Mouse (Mus musculus) retina, embryonic 14.5 days (tissue): ENCODE measurements around the gene Agbl3.

Source experiments
- DNase-seq: peaks from one replicate; pipeline ENCODE4 v3.0.0-alpha.2; 2015; ENCODE audit warnings: low spot score

Agbl3 gene

DNA sequence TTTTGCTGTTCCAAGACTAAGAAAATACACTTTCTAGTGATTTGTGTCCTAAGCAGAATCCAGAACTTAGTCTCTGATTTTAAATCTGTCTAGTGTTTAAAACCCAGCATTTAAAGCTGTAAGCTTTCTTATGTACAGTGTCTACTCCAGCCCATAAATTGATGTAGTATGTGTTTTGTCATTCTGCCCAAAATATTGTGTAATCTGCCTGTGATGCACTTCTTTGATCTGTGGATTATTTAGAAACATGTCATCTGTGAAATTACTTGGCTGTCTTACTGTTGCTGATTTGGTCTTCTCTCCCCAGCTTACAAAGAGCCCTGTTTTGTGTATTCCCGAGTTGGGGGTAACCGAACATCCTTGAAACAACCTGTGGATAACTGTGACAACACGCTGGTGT, 17.7 kb downstream of the Agbl3 start:
- no peak for DNase-seq

DNA sequence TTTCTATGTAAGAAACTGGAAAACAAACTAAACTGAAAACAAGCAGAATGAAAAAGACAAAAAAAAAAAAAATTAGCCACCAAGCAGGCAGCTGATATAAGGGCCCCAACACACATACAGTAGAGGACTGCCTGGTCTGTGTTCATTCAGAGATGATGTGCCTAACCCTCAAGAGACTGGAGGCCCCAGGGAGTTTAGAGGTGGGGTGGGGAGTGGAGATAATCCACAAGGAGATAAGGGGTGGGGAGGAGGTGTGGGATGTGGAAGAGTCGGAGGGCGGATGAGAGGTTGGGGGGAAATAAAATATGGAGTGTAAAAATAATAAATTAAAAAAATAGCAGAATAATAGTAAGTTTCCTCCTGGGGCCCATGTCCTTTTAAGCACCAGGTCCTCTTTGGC, 25.4 kb downstream of the Agbl3 start:
- DNase-seq, result no peak

DNA sequence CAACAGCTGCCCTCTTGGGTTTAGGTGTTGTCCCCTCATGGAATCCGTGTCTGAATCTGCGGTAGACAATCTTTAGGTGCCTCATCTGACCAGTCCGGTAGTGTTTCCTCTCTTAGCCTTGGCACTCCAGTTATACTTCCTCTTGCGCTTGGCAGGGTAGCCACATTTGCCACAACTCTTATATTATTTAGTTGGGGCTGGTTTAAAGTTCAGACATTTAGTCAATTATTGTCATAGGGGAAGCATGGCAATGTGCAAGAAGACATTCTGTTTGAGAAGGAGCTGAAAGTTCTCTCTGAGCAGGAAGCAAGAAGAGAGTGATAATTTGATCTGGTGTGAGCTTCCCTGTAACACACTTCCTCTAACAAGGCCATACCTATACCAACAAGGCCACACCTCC, 30.4 kb downstream of the Agbl3 start:
- DNase-seq, result no peak

DNA sequence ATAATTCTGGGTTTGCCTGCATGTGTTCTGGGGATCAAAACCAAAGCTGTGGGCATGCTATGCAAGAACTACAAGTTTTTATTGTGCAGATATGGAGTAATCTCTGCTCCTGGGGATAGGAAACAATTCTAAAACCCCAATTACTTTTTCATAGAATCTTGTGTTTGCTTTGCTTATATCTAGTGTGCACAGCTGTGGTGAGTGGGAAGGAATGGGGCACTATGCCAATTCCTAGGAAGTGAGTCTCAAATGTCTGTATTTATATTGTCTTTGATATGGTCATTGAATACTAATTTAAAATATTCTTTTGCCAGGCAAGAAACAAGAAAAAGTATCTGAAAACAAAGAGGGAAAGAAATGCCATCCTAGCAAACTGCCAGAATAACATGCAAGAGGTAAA, 44.2 kb downstream of the Agbl3 start:
- DNase-seq, result no peak

DNA sequence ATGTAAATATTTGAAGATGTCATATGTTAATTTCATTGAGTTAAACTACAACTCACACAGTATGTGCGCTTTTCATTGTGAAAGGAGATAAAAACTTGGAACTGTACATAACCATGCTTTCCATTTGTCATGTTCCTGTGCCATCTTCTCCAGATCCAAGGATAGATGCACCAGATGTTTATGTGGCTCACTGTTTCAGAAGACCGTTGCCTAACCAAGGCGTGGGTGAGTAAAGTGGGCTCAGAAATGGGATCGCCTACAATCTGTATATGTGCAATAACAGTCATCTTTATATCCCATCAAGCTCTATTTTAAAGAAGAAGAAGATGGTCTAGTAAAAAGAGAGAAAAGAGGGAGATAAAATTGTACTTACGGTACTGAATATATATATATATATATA, 52.1 kb downstream of the Agbl3 start:
- DNase-seq, result no peak

DNA sequence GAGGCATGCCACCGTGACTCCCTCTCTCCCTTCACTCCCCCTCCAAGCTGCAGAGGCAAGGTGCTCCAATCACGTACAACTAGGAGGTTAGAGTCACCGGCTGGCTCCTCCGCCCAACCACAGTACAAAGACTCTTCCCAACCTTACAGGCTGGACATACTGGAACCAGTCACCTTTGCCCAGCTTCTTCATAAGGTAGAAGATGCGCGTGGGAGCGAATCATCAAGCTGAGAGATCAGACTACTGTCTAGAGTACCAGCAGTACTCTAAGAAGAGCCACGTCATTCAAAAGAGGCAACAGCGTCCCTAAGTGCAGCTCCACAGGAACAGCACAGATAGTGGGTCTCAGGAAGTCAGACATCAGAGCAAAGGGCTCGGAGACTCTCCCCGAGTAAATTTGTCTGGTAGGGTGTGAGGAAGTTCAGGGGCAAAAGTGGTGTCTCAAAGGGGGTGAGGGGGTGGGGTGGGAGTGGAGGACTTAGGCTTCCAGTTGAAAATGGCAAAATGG, 81.4 kb downstream of the Agbl3 start:
- DNase-seq, result no peak

DNA sequence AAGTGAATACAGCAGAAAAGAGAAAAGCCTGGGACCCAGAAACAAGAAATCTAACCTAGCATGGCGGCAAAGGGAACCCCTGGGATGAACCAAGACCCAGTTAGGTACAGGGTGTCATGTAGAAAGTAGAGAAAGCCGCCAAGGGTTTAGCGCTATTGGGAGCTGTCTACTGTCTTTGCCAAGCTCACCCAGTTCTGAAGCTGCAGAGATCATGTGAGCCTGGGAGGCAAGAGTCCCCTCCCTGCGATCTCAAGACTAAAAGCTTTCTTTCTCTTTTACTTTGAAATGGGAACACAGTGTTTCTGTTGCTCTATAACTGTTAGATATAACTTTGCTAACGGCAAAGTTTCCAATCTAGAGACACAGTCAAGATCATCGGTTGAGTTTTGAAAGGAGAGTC, 82.1 kb downstream of the Agbl3 start:
- DNase-seq, result no peak

DNA sequence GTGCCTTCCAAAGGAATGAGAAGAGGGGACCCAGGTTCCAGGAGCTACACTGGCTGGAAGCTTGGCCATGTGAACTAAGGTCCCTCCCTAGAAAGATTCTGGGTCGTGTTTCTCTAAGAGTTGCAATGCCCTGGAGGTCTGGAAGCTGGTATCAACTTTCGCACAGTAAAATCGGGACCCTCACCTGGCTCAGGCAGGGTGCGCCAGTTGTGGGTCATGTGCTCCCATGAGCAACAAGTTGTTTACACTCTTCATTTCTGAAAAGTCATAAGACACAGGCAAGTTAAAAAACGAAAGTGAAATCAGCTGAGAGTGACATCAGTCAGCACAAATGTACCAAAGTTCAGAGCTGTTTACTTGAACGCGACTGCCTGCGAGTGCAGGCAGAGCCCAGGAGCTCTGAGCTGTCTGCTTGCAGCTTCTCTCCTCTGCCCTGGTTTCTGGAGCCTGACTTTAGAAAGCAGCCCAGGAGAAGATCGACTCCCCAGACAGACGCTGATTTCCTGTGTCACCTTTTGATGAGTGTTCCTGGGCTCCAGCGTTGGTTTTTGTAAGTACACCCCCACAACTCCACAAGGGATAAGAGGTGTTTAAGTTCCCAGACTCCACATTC, 82.7 kb downstream of the Agbl3 start, which contains the start of gene Tmem140:
Gene Tmem140, plus strand, starts transcription at position 356 of the 613 bp plus-strand sequence.
- no peak for DNase-seq

DNA sequence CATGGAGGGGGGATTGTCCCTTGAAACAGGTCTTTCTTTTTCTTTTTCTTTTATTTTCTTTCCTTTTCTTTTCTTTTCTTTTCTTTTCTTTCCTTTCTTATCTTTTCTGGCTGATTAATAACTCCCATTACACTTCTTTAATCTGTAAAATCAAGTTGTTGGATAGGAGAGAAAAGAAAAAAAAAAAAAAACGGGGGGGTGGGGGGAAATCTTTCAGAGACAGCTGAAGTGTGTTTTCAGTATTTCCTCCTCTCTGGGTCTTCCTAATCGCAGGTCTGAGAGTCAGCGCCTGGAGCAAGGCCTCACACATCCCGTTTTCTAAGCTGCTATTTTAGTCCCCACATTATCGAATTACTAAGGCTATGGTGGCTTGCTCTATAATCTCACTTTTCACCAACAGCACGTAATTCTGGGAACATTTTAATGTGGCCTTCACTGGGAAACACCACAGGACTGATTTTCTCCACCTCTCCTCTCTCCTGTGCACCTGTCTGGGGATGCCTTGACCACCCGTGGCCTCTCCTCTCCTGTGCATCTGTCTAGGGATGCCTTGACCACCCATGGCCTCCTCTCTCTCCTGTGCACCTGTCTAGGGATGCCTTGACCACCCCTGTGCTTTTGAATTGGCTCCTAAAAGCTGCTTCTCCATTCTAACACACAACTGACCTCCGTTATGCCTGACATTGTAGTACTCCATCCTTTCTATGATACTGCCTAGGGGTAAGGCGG, 83.7 kb downstream of the Agbl3 start:
- no peak for DNase-seq

DNA sequence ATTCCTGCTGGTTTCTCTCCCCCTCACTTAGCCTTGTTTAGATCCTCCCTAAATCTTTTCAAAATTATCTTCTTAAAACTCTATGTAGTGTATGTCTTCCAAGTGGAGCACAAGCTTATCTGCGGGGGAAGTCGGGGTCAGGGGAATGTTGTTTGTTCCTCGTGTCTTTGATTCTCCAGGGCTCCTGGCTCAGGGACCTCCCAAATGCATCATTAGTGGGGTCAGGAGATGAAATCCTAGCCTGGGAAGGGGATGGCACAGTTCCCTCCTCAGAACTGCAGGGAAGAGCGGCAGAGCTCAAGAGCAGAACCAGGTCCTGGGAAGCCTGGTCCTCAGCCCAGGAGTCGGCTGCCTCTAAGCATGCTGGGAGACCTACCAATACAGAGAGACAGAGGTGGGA, 85.0 kb downstream of the Agbl3 start:
- DNase-seq, result no peak

DNA sequence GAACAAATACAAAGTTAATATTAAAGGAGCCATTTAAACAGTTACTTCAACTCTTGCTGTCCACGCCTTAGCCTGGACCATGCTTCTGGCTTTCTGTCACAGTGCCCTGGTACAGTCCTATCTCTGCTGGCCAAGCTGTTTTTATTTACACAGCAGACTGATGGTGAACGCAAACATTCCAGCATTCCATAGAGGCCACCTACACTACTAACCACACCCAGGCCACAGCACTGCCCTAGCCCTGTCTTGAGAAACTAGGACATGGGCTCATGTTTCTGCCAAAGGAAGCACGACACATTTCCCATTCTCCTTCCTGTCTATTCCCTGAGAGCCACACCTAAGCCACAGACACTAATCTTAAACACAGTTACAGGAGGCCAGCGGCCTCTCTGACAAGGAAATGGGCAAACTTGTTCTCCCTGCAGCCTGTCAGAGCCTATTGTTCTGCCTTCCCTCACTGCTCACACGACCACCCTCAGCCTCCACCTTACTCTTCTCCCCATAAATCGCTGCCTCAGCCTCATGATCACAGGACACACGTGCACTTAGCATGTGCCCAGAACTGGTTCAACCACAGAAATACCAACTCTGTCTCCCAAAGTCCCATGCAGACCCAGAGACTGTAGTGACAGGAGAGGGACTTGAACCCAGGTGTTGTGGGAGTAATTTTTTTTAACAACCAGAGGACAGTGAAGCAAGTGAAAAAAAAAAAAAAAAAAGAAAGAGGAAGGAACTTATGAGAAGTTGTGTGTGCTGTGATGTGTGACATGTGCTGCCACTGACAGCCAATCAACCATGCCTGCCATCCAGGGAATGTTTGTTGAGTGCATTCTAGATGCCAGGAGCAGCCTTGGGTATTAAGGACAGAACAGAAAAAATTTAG, 85.7 kb downstream of the Agbl3 start:
- no peak for DNase-seq

DNA sequence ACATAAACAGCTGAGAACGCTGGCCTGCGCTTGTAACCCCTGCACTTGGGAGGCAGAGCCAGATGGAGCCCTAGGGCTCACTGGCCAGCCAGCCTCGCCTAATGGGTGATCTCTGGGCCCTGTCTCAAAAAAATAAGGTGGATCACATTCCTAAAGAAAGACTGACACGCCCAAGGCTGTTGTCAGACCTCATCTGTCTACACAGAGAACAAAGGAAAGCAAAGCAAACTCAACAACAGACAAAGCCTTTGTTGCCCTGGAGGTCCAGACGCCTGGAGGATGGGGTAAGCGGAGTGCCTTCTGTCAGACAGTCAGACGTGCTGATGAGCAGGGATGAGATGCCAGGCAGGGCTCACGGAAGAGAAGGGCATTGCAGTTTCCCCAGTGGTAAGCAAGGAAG, 86.6 kb downstream of the Agbl3 start:
- DNase-seq, result no peak

DNA sequence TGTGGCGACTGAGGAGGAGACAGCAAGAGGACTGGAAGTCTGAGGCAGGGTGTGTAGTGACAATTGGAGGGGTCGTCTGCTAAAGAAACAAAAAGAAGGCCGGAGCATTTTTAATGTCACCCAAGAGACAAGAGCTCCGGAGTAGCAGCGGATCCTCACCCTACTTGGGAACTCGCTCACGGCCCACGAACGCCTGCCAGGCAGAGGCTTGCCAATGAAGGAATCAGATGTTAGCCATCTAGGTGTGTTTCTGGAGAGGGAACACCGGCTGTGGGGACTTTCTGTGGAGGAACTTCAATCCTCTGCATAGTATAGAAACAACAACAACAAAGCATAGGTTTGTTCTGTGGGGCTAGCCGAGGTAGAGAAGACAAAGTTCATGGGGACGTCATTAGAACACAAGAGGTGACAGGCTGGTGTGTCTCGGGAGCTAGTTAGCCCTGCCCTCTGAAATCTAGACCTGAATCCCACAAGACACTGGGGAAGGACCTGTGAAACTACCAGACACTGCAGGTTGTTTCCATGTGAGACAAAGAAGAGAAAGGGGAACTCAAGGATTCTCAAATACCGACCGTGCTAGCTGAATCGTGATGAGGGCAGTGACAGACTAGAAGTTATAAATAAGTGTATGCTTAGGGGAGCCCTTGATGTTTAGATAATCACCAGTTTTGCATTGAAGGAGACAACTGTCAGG, 87.2 kb downstream of the Agbl3 start:
- no peak for DNase-seq

DNA sequence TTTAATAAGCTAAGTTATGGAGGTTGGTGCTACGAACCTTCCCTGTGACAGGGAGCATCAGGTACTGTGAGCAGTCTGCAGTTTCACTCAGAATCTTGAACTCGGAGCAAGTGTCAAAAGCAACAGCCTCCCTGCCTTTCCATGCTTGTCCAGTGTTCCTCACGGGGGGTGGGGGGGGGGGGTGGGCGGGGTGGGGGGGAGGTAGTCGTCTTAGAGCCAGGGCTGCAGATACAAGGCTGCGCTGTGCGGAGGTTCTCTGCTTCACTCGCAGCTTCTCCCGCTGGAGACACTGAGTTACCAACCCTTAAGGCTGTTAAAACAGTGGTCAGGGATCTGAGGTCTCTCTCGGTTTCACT, 87.7 kb downstream of the Agbl3 start:
- DNase-seq, result no peak

DNA sequence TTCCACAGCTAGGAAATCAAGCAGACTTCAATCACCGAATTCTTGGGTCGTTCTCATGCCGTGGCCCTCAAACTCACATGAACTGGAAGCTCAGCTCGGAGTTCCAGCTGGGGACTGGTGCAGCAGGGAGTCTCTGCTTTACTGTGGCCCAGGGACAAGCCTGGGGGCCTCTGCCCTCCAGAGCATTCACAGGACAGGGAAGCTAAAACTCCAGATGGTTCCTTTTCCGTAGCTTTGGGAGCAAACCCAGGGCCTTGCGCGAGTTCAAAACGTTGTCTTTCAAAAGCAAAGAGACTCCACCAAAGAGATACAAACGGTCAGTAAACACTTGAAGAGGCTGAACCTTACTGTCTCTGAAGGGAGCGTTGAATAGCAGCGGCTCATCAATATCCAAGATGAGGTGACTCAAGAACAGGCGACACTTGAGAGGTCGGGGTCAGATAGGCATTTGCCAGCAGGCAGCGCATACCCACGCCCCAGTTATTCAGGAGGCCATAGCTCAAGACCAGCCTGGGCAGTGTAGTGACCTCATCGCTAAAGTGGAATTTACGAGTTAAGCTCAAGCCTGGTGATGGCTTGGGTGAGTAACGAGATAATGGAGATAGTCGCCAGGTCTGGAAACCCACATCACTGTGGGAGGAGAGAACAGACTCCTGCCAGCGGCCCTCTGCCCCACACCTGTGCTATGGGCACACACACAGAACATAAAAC, 88.4 kb downstream of the Agbl3 start:
- no peak for DNase-seq

DNA sequence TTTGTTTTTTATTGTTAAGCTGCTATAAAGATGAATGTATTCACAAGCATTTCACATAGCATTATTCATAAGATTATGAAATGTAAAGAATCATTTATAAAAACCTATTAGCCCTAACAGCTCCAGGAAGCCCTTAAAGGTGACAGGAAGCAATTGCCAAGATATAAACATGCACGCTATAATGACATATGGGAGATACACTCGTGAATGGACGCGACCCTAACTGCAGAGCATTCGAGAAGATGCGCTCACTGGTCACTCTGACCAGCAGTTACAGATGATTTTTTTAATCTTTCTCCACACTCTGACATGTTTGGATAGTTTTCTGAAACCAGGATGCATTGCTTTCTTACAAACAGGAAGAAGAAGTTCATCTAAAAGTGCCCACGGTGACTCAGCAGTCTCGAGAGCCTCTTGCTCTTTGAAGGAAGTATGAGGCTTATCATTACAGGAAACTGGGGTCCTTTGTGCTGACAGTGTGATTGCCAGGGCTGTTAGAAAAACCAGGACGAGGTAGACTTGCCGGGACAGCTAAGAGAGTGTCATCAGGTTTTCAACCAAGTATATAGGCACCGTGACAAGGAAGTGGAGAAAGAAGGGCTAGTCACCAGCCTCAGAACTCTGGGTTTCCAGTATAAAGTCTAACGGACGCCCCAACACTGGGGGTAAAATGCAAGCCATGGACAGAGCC, 89.1 kb downstream of the Agbl3 start:
- no peak for DNase-seq

DNA sequence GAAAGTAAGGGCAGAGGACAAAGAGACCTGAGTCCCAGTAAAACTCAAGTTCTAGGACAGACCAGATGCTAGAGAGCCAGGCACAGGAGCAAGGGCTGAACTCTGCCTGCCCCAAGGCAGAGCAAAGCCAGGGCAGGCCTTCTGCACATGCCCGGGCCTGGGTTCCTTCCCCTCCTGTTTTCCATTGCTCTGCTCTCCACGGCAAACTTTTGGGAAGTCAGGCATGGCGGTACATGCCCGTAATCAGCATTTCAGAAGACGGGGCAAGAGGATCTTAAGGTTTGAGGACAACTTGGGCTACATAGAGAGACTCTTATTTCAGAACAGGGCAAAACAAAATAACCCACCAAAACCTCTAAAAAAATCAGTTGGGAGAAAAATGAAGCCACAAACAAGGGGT, 89.9 kb downstream of the Agbl3 start:
- no peak for DNase-seq

DNA sequence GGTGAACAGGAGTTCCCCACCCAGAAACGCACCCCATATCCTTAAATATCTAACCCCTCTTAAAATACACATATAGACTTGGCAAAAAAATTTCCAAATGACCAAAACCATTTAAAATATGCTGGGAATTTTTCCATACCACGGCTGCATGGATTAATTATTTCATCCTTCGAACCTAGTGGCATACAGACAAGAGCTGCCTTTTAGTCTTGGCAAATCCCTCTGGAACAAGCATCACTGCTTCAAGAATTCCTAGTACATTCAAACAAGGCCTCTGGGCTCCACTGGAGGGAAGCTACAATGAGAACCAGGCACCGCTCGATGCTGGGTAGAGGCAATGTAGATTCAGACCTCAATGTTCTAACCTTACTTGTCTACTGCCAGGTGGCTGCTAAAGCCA, 90.5 kb downstream of the Agbl3 start:
- DNase-seq, result no peak

DNA sequence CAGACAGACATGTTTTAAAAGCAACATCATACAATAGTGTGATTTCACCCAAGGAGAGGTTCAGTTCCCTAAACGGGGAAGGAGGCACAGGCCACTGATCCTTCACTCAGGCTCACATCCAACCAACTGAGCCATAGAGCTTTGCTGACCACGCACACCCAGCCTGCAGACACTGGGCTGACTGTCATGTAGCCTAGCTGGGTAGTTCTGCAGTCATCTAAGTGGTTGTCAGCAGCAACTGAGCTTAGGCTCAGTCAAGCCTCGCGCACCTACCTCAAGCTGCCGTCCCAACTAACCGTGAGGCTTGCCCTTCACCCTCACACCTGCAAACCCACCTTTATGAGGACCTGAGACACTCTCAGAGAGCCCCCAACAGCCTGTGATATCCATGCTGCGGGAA, 91.7 kb downstream of the Agbl3 start:
- no peak for DNase-seq

DNA sequence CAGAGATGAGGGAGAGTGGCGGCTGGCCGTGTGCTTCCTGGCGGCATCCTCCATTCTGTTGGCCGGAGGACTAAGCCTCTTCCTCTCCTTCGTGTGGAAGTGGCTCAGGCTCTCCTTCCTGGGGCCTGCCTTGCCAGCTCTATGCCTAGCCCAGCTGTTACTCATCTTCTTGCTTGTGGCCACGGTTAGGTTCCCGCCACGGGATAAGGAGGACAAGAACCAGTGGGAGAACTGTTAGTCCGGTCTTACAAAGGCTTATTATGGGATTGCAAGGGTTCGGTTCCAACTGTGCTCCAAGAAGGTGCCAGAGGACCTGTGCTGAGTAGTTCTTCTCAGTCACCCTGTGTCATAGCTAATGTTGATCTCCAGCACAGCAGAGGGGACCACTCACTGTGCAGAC, 92.6 kb downstream of the Agbl3 start:
- DNase-seq, result no peak
